Mouse (Mus musculus): ENCODE results near the gene Prkag2.
"Not testable (repeated sequence)": the region's sequence is repeated elsewhere in the genome, so short reads cannot be mapped to it uniquely, and the experiment has no call there.

Gene Prkag2

DNA sequence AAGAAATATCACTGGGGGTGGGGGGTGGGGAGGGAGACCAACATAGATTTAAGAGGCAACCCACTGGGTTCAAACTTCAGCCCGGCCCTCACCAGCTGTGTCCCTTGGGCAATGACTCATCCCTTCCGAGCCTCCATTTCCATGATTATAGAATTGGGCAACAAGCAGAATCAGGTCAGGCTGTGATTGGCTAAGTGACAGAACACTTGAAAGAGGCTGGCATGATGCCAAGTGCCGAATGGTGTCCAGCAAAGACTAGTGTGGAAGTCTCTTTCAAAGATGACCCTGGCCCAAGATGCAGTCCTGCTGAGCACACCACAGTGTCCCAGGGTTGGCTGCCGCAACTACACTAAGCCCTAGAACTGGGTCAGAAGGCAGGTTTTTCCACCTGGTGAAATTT lies 14.2 kb downstream of the Prkag2 start:
- DNase-seq, result no peak

DNA sequence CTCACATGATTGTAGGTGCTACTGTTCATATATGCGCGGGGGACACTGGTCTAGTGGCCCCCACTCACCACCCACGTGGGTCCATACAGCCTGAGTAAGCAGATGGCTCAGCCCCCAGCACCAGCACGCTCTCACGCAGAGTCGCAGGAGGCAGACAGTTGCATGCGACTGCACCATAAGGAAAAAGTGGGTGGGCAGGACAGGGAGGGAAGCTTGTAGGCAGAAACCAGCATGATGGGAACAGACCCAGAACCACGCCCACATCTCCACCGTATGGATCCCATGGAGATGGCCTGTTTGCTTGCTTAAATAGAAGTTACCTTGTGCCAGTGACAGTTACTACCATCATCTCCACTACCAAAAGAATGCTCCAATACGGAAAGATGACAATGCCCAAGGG lies 15.3 kb downstream of the Prkag2 start:
- no peak for DNase-seq

DNA sequence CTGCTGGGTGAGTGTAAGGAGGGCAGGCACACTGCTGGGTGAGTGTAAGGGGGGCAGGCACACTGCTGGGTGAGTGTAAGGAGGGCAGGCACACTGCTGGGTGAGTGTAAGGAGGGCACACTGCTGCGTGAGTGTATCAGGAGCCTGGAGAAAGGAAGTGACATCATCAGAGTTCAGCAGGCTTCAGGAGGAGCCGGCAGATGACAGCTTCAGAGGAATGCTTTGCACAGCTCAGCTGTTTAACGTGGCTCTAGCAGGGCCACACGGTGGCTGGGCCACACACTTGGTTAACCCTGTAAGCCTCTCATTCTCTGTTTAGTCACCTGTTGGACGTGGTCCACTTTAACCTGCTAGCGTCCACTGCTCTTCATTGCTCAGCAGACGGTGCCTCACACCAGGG lies 16.6 kb downstream of the Prkag2 start:
- no peak for DNase-seq

DNA sequence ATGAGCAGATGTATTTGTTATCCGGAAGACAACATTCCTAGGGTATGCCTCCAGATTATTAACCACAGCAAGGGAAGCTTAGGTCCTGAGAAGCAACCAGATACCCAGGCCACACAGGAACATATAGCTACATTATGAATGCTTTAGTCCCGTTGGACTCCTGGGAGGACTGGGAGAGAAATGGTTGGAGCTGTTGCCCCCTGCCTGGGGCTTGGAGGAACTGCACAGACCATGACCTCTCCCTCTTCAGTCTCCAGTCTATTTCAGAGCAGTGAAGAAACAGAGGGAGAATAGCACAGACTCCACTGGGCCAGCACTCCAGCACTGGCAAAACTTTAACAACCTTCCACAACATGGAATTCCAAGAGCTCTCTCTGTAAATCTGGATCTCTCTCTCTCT lies 17.9 kb downstream of the Prkag2 start:
- no peak for DNase-seq

DNA sequence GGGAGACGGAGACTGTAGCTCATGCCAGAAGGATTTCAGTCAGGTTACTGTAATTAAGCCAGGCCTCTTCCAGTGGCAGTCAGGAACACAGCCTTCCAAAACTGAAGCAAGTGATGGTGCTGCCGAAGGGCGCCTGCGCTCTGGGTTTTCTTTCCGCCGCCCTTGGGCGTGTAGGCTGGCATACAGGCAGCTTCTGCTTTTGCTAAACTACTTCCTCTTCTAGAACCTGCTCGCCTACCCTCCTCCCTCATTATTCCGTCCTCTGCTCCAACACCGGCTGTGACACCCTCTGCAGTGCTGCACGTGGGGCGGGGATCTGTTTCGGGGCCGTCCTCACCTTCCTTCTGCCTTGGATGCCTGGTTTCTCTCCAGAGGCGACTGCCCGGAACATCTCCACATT lies 18.9 kb downstream of the Prkag2 start:
- peak; percentile 66 to 67 for DNase-seq

DNA sequence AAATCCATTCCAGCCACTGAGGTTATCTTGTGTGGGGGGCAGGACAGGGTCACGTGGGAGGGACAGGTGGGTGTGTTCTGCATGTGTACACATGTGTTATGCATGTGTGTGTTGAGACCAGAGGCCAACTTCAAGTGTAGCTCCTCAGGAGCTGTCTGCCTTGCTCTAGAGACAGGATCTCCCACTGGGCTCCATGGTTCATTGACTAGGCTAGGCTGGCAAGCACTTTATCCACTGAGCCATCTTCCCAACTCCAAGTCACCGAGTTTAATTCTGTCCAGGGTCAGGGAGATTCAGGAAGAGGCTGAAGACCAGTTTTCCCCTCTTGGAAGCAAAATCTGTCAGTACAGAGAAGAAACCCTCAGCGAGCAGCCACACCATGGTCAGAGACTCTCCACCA lies 19.4 kb downstream of the Prkag2 start:
- DNase-seq, result no peak

DNA sequence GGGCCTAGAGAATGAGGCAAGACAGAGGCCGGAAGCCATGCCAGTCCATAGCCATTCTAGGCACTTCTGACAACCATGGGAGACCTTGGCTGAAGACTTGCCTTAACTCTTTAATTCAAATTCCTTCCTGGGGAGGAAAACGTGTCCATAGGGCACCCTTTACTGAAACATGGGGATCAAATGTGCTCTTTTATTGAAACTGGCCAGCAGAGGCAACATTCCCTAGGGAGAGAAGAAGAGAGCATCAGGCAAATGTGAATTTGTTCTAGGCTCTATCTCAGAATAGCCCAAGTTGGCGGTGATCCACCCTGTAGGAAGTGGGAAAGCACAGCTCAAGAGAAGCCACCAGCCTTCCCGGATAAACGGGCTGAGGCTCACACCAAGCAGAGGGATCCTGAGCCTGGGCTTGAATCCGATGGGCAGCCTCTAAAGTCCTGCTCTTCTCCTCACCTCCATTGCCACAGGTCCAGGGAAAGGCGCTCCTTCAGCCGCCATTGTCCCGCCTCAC lies 19.9 kb downstream of the Prkag2 start:
- no peak for DNase-seq

DNA sequence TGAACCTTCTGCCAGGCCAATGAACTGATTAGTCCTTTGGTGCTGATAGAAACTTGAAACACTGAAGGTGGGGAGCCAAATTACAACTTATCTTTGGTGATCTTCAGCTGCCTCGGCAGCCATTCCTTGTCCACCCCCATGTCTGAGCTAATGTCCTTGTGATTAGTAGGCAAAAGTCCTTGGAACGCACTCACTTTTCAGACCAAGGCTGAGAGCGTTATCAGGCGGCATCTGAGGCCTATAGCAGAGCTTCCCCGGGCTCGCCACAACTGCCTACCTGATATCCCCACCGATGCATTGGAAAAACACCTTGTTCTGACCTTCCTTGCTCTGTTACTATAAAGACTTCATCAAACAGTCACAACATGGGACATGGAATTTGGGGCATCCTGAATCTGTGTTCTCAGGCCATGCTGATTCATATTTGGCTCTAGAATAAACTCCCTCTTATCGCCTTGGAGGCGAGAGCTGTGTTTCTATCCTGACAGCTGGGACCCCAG lies 20.6 kb downstream of the Prkag2 start:
- DNase-seq, result no peak

DNA sequence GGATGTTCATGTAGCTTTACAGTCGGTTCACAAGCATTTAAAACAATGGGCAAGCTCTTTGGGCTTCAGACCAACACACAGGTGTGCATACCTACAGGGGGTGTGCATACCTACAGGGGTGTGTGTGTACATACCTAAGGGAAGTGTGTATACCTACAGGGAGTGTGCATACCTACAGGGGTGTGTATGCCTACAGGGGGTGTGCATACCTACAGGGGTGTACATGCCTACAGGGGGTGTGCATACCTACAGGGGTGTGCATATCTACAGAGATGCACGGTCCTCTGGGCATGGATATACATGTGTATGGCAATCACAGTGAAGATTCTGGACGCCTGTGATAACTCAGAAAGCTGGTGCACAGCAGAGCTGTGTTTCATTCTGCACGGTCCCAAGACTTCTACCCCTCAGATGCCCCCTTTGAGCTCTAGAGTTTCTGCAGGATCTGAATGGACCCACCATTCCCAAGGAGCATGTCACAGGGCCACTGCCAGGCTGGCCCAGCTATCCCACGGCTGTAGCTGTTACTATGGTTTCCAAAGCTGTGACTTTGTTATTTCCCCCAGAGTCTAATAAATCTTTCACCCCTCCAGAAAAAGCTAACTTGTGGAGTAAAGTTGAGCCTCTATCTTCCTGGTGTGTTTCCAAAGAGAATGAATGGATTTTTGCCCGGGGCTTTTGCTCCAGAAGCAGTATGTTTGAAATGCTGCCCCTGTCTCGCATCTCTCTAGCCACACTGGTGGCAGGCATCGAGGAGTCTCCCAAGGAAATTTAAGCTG lies 22.4 kb downstream of the Prkag2 start:
- no peak for DNase-seq

DNA sequence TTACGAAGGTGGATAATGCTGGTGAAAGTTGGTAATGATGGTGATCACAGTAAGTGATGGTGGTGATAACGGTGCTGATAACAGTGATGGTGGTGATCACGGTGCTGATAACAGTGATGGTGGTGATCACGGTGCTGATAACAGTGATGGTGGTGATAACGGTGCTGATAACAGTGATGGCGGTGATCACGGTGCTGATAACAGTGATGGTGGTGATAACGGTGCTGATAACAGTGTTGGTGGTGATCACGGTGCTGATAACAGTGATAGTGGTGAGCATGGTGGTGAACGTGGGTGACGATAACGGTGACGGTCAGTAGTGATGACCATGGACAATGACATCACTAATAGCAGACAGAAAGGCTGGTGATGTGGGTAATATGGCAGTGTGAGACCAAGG lies 23.2 kb downstream of the Prkag2 start:
- DNase-seq, result not testable (repeated sequence)

DNA sequence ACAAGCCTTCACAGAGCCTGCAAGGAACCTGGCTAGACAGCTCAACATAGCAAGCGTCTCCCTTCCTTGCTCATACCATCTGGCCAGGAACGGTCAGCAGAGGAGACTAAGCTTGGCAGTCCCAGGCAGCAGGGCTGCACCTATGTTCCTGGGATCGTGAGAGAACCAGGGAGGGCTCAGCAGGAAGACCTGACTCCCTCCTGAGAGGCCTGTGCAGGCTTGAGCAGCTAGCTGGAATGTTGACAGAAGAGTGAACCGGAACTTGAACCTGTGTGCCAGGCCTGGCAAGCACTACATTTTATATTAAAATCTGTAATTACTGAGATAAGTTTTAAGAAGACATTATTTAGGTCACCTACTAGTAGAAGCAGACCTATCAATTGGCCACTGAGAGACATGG lies 24.8 kb downstream of the Prkag2 start:
- DNase-seq, result no peak

DNA sequence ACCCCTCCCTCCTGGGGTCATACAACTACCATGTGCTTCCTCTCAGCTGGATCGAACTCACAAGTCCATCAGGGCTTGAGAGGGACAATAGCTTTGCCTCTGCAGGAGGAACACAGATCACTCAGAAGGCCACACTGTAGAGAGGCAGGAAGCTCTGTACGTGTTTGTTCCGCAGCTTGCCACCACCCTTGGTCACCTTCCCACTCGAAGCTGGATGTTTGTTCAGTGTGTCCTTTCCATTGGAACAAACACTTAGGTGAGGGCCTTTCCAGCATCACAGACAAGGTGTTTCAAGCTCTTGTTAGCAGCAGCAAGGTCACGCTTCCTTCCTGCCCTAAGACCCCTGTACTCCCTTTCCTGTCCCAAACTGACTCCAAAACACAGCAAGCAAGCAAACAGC lies 30.6 kb downstream of the Prkag2 start:
- no peak for DNase-seq

DNA sequence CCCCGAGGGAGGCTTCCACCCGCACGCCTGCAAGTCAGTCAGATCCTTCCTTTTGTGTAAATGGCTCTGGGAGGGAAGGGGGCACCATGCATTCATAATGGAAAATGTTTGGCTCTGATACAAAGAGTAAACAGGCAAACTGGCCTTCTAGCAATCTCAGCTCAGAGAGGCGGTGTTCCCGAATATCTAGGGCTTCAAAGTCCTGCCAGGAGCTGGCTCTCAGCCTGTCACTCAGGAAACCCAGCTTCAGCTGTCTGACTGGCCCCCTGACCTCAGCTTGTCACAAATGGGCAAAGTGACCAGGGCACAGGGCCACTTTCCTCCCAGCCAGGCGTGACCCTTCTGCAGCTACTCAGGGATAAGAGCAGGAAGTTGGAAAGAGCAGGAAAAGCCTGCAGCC lies 33.3 kb downstream of the Prkag2 start:
- DNase-seq, result no peak

DNA sequence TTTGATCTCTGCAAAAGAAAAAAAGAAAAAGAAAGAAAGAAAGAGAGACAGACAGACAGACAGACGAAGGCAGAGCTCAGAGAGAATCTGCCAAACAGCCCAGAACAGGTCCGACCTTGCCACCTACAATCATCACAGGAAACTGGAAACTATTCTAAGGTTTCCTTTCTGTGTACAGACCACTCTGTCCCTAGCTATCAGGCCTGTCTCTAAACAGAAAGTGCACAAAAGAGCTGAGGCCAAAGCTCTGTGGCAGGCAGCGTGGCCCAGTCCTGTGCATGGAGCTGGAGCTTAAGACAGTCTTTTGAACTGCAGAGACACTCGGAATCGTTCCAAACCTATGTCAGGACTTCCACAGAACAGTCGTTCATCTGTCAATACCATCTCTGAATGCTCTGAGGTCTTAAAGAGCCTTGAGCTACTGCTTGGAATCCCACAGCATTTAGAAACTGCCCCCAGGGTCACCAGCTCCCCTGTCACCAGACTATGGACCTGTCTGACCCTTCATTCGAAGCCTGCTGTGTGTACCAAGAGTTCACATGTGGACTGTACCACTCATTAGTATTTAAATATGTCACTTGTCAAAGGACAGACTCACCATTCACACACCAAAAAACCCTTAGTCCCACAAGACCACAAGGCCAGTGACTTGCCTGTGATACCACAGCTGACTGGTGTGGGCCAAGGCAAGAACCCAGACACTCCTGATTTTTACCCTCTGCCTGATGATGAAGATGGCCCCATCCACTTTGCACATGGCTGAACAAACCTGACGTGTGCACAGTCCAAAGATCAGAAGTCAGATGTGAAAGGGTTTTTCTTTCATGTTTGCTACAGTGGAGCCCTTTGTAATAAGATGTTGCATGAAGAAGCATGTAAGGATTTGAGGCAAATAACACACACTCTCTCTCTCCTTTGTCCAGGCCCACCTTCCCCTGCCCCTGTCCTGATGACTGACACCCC lies 35.9 kb downstream of the Prkag2 start:
- no peak for DNase-seq

DNA sequence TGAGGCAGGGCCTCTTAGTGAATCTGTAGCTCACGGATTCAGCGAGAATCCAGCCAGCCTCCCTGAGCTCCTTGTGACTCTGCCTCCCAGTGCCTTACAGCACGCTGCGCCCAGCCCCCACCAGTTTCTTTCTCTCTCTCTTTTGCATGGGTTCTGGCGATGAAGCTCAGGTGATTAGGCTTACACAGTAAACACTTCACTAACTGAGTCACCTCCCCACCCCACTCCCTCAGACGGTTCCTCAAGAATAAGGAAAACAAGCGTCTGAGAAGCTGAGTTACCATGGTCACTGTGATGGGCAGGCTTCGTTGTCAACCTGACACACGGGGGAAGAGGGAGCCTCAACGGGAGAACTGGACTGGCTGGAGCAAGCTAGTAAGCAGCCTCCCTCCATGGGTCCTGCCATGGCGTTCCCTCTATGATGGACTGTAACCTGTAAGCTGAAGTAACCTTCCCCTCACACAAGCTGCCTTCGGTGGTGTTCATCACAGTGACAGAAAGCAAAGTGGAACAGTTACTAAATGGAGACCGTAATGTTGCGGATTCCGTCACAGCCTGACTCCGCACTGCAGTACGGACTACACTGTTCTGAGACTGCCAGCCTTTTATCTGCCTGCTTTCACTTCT lies 37.8 kb downstream of the Prkag2 start:
- DNase-seq, result no peak

DNA sequence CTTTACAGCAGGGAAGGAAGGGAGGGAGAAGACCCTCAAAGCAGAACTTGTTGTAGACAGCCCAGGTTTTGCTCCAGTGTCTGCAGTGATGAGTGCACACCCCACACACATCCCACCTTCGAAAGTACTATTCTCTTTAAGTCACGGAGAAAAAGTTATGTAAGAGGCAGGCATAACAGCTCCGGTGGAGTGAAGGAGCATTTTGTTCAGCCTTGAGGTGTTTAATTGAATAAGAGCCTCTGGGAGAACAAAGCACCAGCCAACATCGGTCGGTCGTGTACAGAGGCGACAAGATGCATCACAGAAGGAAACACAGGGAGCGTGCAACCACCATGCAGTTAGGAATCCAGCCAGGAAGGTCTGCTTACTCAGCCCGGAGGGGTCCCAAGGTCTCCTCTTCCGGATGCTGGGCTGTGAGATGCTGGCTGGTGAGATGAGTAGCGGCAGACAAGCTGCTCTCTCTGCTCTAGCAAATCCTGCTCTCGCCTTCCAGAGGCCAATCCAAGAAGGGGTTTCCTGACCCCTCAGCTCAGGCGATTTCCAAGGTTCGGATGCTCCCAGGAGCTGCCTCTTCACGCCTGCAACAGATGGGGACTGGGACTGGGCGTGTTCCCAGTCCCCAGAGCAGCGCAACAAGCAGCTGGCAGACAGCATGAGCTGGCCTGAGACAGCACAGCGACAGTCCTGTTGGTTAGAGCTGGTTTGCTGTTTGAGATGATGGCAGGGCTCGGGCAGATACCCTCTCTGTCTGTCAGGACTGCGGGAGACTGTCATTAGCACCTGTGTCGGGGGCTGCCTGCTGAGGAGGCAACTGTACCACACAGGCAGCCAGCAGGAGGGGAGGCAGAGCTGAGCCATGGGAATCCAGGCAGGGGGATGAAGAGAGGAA lies 41.3 kb downstream of the Prkag2 start:
- DNase-seq, result no peak

DNA sequence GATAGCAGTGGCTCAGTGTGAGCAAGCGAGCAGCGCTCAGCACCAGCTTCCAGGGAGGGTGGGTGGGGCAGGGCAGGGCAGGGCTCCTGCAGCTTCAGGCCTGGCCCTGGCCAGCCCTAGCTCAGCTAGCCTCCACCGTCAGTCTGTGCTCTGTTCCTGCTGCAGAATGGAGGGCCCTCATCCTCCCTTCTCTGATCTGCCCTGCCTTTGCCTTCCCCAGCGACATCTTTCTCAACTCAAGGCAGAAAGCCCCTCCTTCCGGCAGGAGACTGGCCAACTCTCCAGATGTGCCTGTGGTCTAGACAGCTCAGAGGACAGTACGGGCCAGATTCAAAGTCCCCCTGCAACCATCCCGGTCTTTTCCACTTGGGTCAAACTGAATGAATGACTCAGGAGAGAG lies 42.0 kb downstream of the Prkag2 start:
- no peak for DNase-seq

DNA sequence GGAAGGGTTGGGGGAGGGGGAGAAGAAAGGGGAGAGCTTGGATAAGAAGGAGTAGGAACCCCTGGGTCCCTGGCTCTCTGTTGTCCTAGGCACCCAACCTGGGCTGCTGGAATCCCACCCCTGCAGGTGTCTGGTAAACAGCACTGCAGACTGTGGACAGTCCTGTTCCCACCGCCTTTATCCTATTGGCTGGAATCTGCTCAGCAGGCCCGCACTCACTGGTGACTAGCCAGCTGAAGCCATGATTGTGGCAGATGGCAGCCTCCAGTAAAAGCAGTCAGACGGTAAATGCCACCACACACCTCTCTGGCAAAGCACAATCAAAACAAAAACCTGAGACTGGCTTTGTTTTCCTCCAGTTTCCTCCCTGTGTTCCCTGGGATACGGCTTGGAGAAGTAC lies 45.2 kb downstream of the Prkag2 start:
- no peak for DNase-seq

DNA sequence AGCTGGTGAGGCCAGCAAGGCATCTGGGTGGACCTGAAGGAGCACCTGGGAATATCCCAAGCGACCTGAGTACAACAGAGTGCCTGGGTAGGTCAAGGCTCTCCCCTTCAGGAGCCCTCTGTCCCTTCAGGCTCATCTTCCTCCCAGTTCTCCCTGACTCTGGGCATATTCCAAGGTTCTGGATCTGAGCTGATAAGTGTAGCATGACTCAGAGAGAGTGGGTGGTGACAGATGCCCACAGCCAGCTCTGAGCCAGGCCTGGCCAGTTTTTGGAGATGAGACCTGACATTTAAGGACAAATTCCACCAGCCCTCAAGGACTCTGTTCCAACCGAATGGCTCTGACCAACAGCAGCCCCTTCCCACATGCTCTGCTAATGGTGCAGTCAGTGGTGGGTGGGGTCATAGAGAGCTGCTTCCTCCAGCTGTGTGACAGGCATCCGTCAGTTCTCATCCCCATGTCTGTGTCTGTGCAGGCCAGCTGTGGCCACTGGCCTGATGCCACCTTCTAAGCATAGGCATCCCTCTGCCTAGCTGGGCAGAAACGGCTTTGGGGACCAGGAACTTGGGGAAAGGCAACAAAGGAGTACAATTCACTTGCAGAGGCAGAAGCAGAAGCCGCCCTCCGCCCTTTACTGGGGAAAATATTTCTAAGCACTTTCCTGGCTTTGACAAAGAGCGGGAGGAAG lies 46.3 kb downstream of the Prkag2 start:
- DNase-seq, result no peak

DNA sequence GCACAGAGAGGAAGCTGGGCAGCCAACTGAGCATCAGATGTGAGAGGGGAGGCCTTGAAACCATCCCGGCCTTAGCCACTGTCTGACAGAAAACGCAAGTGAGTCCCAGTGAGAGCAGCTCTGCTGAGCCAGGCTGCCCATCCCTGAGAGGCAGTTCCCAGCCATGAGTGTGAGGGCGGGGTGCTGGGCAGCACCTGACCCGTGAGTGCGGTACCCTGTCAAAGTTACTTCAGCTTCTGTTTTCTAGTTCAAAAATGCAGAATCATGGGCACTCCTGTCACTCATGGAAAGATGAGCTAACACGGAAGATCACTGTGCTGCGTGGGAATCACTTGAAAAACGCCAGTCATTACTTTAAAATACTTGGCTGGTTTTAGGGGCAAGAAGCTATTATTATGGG lies 49.6 kb downstream of the Prkag2 start:
- no peak for DNase-seq

DNA sequence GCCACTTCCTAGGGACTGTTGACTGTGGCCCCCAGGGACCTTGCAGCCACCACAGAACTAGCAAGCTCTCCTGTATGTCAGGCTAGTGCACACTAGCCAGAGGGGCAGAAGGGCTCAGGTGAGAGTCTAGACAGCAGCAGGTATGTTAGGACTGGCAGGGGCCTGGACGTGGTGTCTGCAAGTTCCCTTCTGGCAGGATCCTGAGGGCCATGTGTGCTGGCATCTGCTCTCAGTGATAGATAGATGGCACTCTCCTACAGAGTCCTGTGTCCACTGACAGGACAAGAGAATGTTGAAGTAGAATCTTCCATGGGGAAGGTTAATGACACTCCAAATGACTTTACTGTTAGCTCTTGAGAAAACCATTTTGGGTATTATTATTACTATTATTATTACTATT lies 52.8 kb downstream of the Prkag2 start:
- DNase-seq, result no peak

DNA sequence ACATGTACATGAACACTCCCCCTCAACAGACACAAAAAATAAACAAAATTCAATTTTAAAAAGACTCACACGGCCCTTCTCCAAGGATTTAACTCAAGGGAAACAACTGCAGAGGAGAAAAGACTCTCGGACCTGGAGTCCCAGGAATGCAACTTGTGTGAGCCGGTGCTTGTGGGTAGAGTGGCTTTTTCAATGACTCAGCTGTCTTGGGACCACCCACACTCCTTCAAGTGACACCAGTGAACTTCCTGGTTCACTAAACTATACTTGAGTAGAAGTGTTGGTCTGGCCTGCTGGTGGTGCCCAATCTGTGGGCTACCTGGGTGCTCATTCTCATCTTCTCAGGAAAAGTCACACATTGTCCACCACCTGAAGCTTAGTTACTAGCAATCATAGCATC lies 53.7 kb downstream of the Prkag2 start:
- DNase-seq, result no peak
